Mouse (Mus musculus): ENCODE data around the gene Lifr.

- no peak for TF ChIP-seq CTCF (IDR thresholded peaks at IDR 0.05; ENCODE audit: borderline replicate concordance, extremely low read depth, insufficient read depth, insufficient read length)
- no peak for TF ChIP-seq POLR2A (IDR thresholded peaks at IDR 0.05; ENCODE audit: borderline replicate concordance, extremely low read depth, insufficient read depth, insufficient read length, poor library complexity, severe bottlenecking)
These were observed 61.8 kb downstream of the Lifr start for GRCm38 (mm10) chr15:7152116-7152760.

Measured in brain, embryonic 14.5 days (tissue).